Mouse (Mus musculus) layer of hippocampus, adult 8-10 months (tissue): Measurements from ENCODE around the gene Cbarp. TPM values are rescaled to one million over a fixed set of nuclear protein-coding genes. Genes with fewer than 3 reads are reported as not detected.

Experiments used
- DNase-seq, 2 experiments: peaks; one replicate each; pipeline ENCODE4 v3.0.0; 2022; ENCODE audit warnings: low spot score in 2 of 2
- total RNA-seq, 4 experiments: library from RNA; stranded (reverse); gene quantifications; 2 replicates each; pipeline ENCODE4 v1.2.4; 2022

Cbarp gene
- total RNA-seq, 4 experiments from 2014 or later, result 295 to 345 (median 308) TPM

GRCm38 (mm10) chr10:80100982-80101381, 39.7 kb downstream of the Cbarp start:
- no peak for DNase-seq

- no peak for DNase-seq
Measured at GRCm38 (mm10) chr10:80098630-80099029, 42.0 kb downstream of the Cbarp start.

GRCm38 (mm10) chr10:80097275-80097674, 43.4 kb downstream of the Cbarp start:
- DNase-seq, result no peak

- no peak for DNase-seq
Measured at GRCm38 (mm10) chr10:80095547-80095946, 45.1 kb downstream of the Cbarp start.

GRCm38 (mm10) chr10:80094684-80095083, 46.0 kb downstream of the Cbarp start:
- DNase-seq, result no peak

GRCm38 (mm10) chr10:80094085-80094484, 46.5 kb downstream of the Cbarp start:
- DNase-seq, result no peak

GRCm38 (mm10) chr10:80092690-80093089, 47.9 kb downstream of the Cbarp start:
- no peak for DNase-seq

- DNase-seq, result no peak
Measured at GRCm38 (mm10) chr10:80091527-80091926, 49.1 kb downstream of the Cbarp start.

- no peak for DNase-seq
Measured at GRCm38 (mm10) chr10:80089146-80089545, 51.5 kb downstream of the Cbarp start.

- DNase-seq, result no peak
Measured at GRCm38 (mm10) chr10:80087483-80087882, 53.2 kb downstream of the Cbarp start.

- no peak for DNase-seq
Measured at GRCm38 (mm10) chr10:80086847-80087246, 53.8 kb downstream of the Cbarp start.

- DNase-seq, result no peak
Measured at GRCm38 (mm10) chr10:80084817-80085487, 55.7 kb downstream of the Cbarp start.

- no peak for DNase-seq
Measured at GRCm38 (mm10) chr10:80081075-80081474, 59.6 kb downstream of the Cbarp start.

Other genes with a start within 250 kb of the Cbarp start
- gene Cfd, start 250.0 kb downstream of the Cbarp start, total RNA-seq, result under 1 TPM in 1 of 4 experiments, not detected in 3; 0.39 TPM
- 10 to 100 TPM; 50.4 to 61.2 (median 57.1) TPM for gene Med16, start 231.9 kb downstream of the Cbarp start, total RNA-seq
- gene Gm26602, start 230.0 kb downstream of the Cbarp start, total RNA-seq, result not detected
- 1 to 10 TPM; 6.3 to 8.3 (median 7.6) TPM for gene Kiss1r, start 223.9 kb downstream of the Cbarp start, total RNA-seq
- 100 to 1,000 TPM; 340 to 392 (median 347) TPM for gene R3hdm4, start 219.6 kb downstream of the Cbarp start, total RNA-seq
- gene Arid3a, start 213.8 kb downstream of the Cbarp start, total RNA-seq, result 10 to 100 TPM in 1 of 4 experiments, 1 to 10 TPM in 3; 6.6 to 11.8 (median 7.5) TPM
- 10 to 100 TPM; 42.9 to 50.8 (median 48.6) TPM for gene Wdr18, start 180.7 kb downstream of the Cbarp start, total RNA-seq
- under 1 TPM in 2 of 4 experiments, not detected in 2; 0.19 to 0.20 TPM for gene Grin3b, start 170.1 kb downstream of the Cbarp start, total RNA-seq
- 100 to 1,000 TPM; 111 to 119 (median 116) TPM for gene Tmem259, start 156.5 kb downstream of the Cbarp start, total RNA-seq
- gene Cnn2, start 152.3 kb downstream of the Cbarp start, total RNA-seq, result 1 to 10 TPM; 5.3 to 9.8 (median 6.6) TPM
- 10 to 100 TPM; 12.4 to 13.6 (median 13.3) TPM for gene Abca7, start 144.3 kb downstream of the Cbarp start, total RNA-seq
- gene Arhgap45, start 124.2 kb downstream of the Cbarp start, total RNA-seq, result 10 to 100 TPM in 2 of 4 experiments, 1 to 10 TPM in 2; 2.8 to 14.1 (median 8.2) TPM
- 10 to 100 TPM; 64.2 to 86.7 (median 75.4) TPM for gene Polr2e, start 101.0 kb downstream of the Cbarp start, total RNA-seq
- 100 to 1,000 TPM; 433 to 528 (median 468) TPM for gene Gpx4, start 93.7 kb downstream of the Cbarp start, total RNA-seq
- gene Sbno2, start 35.3 kb downstream of the Cbarp start, total RNA-seq, result 10 to 100 TPM; 19.9 to 52.8 (median 29.8) TPM
- 100 to 1,000 TPM in 1 of 4 experiments, 10 to 100 TPM in 3; 94.2 to 111 (median 96.5) TPM for gene Stk11, start 25.0 kb downstream of the Cbarp start, total RNA-seq
- gene Atp5d, start 2.2 kb downstream of the Cbarp start, total RNA-seq, result 100 to 1,000 TPM; 315 to 328 (median 323) TPM
- gene Midn, start 7.4 kb upstream of the Cbarp start, total RNA-seq, result 10 to 100 TPM; 47.2 to 63.6 (median 58.0) TPM
- 100 to 1,000 TPM in 2 of 4 experiments, 10 to 100 TPM in 2; 75.7 to 148 (median 96.4) TPM for gene Cirbp, start 25.1 kb upstream of the Cbarp start, total RNA-seq
- gene 1600002K03Rik, start 32.1 kb upstream of the Cbarp start, total RNA-seq, result 1 to 10 TPM; 1.8 to 9.0 (median 6.2) TPM
- 1 to 10 TPM; 7.4 to 8.3 (median 7.9) TPM for gene Efna2, start 38.6 kb upstream of the Cbarp start, total RNA-seq
- gene Mum1, start 85.6 kb upstream of the Cbarp start, total RNA-seq, result 10 to 100 TPM; 44.5 to 51.5 (median 45.6) TPM
- 100 to 1,000 TPM; 190 to 206 (median 201) TPM for gene Ndufs7, start 108.3 kb upstream of the Cbarp start, total RNA-seq
- gene Gamt, start 120.2 kb upstream of the Cbarp start, total RNA-seq, result 10 to 100 TPM; 22.4 to 34.7 (median 27.9) TPM
- 10 to 100 TPM; 84.8 to 98.3 (median 91.6) TPM for gene Dazap1, start 120.7 kb upstream of the Cbarp start, total RNA-seq
- 1,000 to 10,000 TPM in 1 of 4 experiments, 100 to 1,000 TPM in 3; 755 to 1,005 (median 888) TPM for gene Rps15, start 151.6 kb upstream of the Cbarp start, total RNA-seq
- gene Apc2, start 155.1 kb upstream of the Cbarp start, total RNA-seq, result 100 to 1,000 TPM in 3 of 4 experiments, 10 to 100 TPM in 1; 90.4 to 113 (median 110) TPM
- gene 2310011J03Rik, start 179.7 kb upstream of the Cbarp start, total RNA-seq, result 10 to 100 TPM; 20.4 to 27.1 (median 23.3) TPM
- 1 to 10 TPM; 3.3 to 6.4 (median 4.1) TPM for gene Pcsk4, start 188.7 kb upstream of the Cbarp start, total RNA-seq
- gene Reep6, start 189.1 kb upstream of the Cbarp start, total RNA-seq, result 10 to 100 TPM in 2 of 4 experiments, 1 to 10 TPM in 2; 9.2 to 12.3 (median 10.2) TPM
- 1 to 10 TPM; 5.8 to 7.4 (median 6.7) TPM for gene Adamtsl5, start 207.6 kb upstream of the Cbarp start, total RNA-seq
- 10 to 100 TPM; 18.0 to 36.4 (median 30.4) TPM for gene Plk5, start 215.6 kb upstream of the Cbarp start, total RNA-seq
- gene Mex3d, start 246.8 kb upstream of the Cbarp start, total RNA-seq, result 10 to 100 TPM; 17.0 to 19.6 (median 18.3) TPM